Mouse (Mus musculus): Measurements from ENCODE around the gene A3galt2.
A peak's percentile ranks its signal among the peaks of the same experiment; 100 is the strongest.

A3galt2 gene

DNA sequence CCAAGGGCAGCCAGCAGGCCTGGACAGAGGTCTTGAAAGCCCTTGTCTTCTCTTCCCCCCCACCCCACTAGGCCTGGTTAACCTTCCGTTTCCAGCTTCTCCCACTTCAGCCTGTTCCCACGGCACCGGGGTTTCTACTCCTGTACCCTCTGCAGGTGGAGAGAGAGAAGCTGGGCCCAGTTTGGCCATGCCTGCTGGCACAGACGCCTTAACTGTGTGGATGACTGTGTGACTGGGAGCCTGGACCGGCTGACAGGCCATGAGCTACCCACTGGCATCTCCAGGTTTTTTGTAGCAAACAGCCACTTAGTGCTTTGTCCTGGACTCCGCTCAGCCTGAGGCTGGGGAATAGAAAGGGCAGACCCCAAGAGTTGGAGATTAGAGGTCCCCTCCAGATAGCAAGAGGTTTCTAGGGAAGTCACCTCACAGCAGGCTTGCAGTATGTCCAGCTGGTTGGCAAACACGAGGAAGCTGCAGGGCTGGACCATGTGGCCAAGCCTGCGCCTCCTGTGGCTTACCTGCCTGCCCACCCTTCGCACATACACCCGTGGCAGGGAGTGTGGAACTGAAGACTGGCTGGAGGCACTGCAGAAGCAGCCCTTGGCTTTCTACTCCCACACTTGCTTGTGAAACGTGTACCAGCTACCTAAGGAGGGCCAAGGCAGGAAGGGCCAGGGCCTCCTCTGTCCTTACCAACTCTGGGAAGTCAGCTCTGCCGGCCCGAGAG, 3.0 kb upstream of the A3galt2 start:
- DNase-seq (ENCODE audit: low read depth, low spot score) = no peak

DNA sequence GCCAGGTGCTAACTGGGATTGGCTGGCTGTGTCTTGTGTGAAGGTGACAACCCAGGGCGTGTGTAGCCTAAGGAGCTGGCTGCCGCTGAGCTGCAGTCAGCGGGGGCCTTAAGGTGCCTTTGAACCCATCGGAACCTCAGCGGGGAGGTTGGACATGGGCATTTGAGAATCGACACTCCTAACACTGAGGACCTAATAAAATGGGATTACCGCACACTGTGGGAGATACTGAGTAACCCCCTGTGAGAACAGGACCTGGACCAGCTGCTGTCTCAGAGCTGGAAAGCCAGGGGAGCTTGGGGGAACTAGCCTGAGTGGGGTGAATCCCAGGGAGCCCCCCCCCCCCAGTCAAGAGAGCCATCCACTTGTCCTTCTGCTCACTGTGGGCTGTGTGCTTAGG, 1.6 kb upstream of the A3galt2 start:
- DNase-seq (ENCODE audit: low read depth, low spot score) = no peak

DNA sequence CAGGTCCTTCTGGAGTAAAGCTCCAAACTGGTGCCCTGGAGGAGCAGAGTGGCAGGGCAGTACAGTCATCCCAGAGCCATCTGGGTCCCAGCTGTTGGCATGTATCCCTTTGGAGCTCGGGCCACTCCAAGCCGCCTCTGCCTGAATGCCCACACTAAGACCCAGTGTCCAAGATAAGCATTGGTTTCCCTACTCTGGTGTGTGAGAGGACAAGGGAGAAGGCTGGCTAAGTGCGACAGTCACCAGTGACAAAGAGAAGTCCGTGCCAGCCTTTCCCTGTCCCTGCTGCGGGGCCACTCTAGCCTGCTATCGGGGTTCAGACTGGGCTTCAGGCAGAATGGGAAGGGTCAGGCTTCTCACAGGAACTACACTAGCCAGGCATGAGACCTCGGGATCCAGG, 736 bp downstream of the A3galt2 start:
- no peak for DNase-seq (ENCODE audit: low read depth, low spot score)

DNA sequence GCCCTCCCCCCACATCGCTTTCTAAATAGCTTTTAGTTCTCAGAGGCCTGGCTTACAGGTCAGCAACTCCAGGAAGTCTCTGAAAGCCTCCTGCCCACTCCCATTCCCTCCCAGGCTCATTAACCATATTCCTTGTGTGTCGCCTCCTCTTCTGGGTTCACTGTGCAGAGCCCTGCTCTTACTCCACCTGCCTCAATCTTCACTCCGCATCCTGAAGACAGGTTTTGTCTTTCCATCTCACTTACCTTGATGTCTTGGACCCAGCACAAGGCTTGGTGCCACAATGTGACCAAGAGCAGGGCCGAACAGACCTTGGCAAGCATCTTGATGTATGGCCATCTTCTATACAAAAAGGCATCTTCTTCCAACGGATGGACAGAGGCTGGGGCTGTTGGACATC, 4.0 kb downstream of the A3galt2 start:
- DNase-seq (ENCODE audit: low read depth, low spot score) = no peak

DNA sequence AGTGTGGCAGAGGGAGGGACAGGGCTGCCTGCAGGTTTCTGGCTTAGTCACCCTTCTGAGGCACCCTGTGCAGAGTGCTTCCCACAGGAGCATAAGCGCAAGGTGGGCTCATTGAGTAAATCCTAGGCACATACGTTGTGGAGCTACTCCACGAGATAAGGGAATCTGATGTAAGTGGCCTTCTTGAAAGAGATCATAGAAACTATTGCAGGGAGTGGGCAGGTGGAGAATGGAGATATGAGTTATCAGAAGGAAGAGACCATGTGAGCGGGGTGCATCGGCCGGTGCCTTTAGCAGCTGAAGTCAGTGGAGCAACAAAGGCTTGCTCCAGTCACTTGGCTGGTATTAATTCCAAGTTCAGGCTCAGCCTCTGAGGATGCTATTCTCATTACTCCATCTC, 4.9 kb downstream of the A3galt2 start:
- no peak for DNase-seq (ENCODE audit: low read depth, low spot score)

DNA sequence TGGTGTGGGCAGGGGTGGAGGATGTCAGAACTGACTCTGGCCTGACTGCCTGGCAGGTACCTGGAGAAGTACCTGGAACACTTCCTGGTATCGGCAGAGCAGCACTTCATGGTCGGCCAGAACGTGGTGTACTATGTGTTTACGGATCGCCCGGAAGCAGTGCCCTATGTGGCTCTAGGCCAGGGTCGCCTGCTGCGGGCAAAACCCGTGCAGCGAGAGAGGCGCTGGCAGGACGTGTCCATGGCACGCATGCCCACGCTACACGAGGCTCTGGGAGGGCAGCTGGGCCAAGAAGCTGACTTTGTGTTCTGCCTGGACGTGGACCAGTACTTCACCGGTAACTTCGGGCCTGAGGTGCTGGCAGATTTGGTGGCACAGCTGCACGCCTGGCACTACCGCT, 11.8 kb downstream of the A3galt2 start:
- no peak for DNase-seq (ENCODE audit: low read depth, low spot score)

DNA sequence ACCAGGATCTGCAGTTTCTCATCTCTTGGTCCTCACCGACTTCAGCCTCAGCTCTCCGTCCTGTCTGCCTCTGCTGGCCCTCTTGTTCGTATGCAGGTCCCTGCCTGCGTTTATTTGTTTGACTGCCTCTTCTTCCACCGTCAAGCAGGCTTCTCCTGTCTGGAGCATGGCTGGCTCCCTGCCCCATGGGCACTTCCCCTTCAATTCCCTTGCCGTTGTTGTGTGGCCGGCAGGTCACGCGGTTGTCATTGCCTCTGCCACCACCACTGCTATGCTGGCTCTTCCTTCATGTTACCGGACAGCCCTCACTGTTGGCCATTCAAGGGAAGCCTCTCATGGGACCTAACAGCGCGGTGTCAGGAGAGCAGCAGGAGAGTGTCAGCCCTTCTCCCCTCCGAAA, 13.0 kb downstream of the A3galt2 start:
- no peak for DNase-seq (ENCODE audit: low read depth, low spot score)

DNA sequence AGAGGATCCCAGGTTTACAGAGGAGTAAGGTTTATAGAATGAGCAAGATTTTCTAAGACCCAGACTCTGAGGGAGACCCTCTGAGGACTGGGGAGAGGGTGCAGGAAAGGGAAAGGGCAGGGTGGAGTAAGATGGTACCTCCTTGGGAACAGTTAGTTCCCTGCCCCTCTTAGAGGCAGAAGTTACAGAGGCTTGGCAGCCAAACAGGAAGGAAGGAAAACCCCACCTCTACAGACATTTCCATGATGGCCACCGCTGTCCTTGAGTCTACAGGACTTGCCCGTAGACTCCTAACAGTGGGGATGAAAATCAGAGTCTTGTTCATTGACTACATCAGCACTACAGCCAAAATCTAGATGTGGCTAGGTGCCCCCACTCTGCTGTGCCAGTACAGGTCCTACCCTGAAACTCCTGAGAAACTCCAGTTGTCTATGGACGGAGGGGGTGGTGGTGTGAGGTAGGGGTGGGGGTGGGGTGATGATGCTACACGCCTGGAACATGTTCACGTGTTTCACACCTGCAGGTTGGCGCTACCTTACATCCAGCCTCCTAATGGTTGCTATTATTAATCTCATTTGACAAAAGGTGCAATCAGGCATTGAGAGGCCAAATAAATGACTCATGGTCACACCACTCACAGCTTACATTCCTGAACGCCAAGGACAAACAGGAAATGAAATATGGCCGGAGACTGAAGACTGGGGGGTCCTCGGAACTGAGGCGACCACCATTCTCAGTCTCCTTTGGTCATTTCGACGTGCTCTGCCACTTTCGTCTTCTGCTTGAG, 14.6 kb downstream of the A3galt2 start:
- DNase-seq (ENCODE audit: low read depth, low spot score) = no peak

DNA sequence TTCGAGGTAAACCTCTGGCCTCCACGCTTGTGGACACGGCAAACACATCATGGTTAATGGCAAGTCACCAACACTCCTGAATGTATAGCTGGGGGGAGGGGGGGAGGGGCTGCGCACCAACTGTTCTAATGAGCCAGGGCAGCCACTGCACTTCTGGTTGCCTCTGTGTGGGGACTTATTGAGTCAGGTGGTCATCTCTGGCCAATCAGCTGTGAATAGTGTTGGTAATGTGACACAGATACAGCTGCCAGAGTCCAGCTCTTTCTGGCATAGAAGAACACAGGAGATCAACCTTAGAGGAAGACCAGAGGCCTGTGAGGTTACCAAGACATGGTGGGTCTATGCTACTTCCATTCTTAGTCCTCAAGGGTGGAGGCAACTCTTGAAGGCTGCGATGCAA, 15.5 kb downstream of the A3galt2 start:
- DNase-seq (ENCODE audit: low read depth, low spot score) = no peak

DNA sequence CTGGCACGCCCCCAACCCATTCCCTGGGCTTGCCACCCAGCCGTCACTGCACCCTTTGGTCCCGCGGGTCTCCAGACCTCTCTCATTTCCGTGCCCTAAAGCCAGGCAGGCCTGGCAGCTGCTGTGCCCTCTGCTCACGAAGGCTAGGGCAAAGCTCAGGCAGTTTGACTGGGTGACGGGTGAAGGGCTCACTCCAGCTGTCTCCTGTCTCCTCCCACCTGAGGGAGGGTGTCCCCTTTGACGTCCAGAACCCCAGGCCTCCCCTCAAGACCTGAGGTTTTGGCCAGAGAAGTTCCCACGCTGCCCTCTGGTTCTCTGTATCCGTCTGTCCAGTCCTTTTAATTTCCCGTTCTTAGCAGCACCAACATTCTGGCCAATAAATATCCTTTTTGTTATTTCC, 18.7 kb downstream of the A3galt2 start:
- no peak for DNase-seq (ENCODE audit: low read depth, low spot score)

DNA sequence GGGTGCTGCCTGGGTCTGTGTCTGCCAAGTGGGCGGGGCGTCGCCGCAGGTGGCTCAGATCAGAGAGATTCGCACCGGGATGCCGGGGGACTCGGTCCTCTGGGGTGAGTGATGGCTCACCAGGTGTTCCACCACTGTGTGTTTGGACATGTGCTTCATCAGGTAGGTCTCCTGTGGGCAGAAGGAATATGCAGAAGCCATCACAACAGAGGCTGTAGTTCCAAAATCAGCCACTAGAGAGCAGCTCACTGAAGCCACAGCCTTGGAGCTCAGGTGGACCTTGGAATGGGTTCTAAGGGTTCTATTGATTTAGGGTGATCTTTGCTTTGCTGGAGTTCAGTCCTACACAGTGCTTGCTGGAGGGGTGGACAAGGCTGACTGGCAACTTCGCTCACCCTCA, 19.3 kb downstream of the A3galt2 start:
- DNase-seq (ENCODE audit: low read depth, low spot score) = peak; percentile 77

DNA sequence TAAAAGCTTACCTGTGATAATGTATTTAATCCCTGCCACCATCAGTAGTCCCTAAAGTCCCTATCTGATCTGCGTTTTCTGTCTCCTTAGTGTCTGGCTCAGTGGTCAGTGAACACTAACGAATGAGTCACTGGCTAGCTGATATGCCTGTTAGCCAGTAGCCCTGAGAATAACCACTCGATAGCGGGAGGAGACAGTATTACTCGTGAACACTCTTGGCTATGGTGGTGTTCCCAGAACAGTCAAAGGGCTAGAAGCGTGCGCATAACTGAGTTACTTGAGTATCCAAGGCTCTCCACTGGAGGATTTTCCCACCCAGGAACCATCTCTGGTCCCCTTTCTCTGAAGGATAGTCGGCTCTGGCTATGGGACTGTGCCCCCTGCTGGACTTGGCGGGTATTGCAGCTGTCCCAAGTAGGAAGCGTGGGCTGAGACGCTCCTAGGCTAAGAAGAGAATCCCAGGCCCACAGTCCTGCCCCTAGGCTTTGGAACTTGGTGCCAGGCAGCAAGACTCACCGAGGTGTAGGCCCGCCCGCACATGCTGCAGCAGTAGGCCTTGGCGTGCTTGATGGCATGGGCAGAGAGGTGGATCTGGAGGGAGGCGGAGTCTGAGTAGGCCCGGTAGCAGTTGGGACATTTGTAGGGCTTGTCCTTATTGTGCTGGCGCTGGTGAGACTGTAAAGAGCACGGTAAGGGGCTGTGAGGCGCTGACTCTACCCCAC, 21.6 kb downstream of the A3galt2 start:
- peak; percentile 85 for DNase-seq (ENCODE audit: low read depth, low spot score)

DNA sequence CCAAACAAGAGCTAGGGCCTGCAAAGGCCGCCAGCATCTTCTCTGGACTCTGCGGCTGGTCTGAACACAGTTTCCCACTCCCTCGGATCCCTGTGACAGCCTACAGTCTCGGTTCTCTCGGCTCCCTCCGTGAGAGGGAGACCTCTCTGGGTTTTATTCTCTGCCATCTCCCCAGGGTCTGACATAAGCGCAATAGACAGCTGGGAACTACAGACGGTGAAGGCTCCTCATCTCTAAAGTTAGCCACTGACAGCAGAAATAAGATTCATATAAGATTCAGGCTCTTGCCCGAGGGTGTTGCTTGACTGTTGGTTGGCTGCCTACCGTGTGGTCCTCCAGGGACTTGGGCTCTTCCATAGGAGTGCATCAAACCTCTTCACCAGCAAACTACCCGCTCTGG, 22.4 kb downstream of the A3galt2 start:
- no peak for DNase-seq (ENCODE audit: low read depth, low spot score)

DNA sequence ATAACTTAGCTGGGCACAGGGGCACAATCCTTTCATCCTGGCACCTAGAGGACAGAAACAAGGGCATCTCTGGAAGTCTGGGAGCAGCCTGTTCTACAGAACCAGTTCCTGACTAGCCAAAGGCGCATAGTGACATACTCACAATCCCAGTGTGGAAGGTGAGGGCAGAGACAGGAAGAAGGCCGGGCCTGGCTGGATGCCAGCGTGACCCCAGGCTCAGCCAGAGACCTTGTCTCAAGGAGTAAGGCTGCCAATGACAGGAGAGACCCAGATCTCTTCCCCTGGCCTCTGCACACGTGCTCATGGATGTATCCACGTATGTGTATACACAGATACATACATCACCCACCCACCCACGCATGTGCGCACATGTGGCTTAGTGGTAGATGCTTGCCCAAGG, 26.9 kb downstream of the A3galt2 start:
- no peak for DNase-seq (ENCODE audit: low read depth, low spot score)

DNA sequence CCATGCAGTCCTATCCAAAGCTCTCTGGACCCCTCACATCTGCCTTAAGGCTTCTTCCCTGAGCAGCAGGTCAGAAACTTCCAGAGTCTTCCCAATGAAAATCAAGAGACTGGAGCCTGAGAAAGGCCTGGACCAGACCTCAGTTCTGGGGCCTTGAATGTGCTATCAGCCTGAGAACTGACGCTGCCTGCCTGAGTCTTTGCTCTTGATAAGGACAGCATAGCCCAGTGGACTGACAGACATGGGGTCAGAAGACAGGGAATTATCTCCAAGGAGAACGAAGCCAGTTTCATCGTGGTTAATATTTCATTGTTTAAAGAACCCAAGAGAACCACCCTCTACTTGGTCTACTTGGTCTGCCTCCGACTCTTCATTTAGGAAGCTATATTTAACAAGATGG, 27.5 kb downstream of the A3galt2 start:
- no peak for DNase-seq (ENCODE audit: low read depth, low spot score)

DNA sequence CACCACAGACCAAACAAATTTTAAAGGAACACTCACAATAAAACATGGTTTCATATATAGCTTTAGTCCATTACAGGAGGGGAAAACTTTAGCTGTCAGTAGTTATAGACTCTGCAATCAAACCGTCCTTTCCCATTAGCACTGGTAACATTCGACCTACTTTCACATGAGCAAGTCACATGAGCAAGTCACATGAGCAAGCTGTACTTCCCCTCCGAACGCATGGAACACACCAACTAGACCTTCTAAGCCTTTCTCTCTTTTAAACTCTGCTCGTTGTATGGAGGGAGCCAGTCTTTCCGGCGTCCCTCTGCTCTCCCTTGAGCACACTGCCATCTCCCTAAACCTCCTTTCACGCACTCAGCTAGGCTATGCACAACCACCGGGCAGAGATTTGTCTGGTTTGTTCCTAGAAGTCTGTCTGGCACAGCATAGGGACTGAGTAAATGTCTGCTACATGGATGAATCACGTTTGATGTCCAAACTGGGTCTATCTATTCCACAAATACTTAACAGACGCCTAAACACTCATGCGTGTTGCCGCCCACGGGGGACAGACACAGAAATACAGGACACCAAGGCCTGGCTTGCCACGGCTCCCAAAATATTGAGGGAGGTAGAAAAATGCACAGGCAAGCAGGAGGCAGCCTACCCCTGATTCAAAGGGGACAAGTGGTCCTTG, 29.9 kb downstream of the A3galt2 start:
- DNase-seq (ENCODE audit: low read depth, low spot score) = no peak

DNA sequence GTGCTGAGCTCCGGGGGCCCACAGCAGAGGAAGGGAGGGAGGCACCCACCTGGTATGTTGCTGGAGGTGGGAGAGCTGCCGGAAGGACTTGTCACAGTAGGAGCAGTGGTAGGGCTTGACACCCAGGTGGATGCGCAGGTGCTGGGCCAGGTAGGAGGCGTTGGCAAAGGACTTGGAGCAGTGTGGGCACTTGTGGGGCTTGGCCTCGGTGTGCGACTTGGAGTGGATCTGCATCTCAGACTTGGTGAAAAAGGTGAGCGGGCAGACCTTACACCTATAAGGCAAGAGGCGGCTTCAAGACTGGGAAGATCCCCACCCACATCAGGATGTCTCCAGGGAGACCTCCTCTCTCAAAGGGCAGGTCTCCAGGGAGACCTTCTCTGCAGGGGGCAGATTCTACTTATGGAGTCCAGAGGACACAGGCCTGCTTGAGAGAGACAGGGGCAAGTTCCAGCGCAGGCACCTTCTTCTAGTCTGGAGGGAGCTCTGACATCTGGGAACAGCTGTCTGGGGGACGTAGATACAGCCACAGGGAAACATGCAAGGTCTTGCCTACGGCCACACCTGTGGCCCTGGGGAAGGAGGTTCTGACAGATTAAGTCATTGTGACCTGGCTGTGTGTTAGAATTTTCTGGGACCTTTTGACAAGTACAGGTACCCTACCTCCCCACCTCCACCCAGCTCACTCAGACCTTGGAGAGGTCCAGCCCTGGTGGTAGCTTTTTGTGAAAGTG, 30.9 kb downstream of the A3galt2 start:
- DNase-seq (ENCODE audit: low read depth, low spot score) = no peak

DNA sequence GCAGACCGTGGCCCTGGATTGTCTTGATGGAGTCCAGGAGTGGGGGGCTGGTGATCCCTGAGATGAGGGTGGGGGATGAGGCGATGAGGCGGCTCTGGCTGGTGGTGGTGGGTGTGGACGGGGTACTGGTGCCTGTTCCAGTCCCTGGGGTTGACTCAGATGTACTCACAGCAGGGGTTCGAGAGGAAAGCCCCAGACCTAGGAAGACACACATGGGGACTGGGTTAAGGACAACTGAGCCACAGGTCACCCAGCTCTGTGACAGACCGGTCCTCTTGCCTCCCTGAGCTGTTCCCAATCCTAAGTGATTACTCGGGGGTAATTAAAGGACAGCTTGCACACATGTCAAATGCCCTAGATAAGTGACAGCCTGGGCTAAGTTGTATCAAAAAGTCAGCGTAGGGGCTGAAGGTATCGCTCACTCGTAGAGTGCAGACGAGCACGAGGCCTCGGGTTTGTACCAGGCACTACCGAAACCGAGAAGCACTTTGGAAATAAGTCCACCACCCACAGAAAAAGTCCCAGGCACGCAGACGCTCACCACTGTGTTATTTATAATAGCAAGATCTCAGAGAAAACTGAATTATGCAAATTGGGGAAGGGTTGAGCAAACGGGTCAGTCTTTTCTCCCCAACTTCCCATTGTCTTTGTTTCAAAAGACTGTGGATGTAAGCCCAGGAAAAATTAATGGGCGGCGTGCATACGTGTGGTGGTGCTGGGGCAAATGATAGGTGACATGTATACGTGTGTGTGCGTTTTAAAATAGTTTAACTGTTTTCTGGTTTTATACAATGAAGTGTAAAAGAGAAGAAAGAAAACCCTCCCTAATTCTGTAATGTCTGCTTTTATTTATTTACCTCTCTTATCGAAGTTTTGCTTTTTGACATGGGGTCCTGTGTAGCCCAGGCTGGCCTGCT, 32.1 kb downstream of the A3galt2 start:
- DNase-seq (ENCODE audit: low read depth, low spot score) = no peak

DNA sequence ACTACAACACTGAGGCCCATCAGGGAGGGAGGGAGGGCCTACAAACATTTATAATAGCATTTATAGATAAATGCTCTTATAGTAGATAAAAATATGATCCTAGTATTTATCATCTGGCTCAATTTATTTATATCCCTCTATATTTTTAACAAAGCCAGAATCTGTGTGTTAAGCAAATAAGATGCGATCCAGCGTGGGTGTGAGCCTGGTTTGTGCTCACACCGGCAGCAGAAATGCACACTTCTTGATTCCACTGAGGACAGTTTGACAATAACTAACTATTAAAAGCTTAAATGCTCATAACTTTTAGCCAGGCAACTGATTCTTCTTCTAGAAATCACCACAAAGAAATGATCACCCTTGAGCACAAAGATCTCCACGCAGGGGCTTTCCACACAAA, 32.9 kb downstream of the A3galt2 start:
- DNase-seq (ENCODE audit: low read depth, low spot score) = no peak

DNA sequence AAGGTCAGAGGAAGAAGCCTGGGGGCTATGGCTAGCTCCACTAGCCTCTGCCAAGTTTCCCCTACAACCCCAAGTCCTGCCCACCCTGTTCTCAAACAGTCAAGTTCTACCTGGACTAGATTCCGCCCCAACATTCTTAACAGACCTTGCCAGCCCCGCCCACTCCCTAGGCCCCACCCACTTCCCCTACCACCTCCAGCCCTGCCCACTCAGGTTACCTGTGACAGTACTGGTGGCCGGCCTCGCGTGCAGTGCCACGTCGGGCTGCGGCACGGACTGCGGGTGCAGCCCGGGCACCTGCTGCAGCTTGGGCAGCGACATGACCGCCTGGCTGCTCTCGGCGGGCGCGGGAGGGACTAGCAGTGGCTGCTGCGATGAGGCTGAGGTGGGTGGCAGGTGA, 34.5 kb downstream of the A3galt2 start:
- peak; percentile 54 for DNase-seq (ENCODE audit: low read depth, low spot score)

Measured in R1 (cell line).